Mouse (Mus musculus): ENCODE results near the gene Arap1. TPM values are rescaled to one million over a fixed set of nuclear protein-coding genes. Genes with fewer than 3 reads are reported as not detected.
A peak's percentile ranks its signal among the peaks of the same experiment; 100 is the strongest.

Arap1 gene
- polyA plus RNA-seq, 1 experiment, result 24.7 TPM

DNA sequence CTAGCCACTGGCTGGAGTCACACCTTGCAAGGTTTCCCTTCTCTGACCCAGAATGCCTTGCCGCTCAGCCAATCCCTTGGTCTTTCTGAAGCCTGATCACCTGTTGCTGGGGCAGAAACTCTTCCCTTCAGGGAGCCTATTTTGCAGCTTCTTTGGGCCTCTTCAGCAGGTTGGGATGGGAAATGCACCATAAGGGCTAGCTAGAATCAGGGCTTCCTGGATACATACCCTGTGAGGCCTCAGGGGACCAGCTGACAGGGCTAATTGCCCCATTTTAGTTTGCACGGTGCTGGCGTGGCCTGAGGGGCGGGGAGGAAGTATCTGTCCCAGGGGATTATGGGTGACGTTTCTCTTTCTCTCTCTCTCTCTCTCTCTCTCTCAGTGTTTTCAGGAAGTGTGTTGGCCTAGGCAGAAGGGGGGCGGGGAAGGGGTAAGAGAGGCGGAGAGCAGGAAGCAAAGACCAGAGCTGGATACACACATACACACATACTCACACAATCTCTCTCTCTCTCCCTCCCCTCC lies 29.9 kb downstream of the Arap1 start:
- Histone ChIP-seq H3K36me3 (ENCODE audit: control insufficient read depth, insufficient read depth) (peaks cover 4% of the 10 kb centered on the region), H3K4me3 (no peak overlapping the region), H3K79me2 (ENCODE audit: control insufficient read depth, insufficient read depth) (no peaks in the 10 kb centered on the region), H3K4me2 (ENCODE audit: low read depth) (peak overlapping the region; percentile 43), H3ac (ENCODE audit: control insufficient read depth, insufficient read length) (no peak overlapping the region), H3K27me3 (ENCODE audit: control insufficient read depth, insufficient read depth, insufficient read length) (no peaks in the 10 kb centered on the region)
- TF ChIP-seq POLR2AphosphoS2 (IDR thresholded peaks at IDR 0.05; ENCODE audit: insufficient read length, low read depth) (no peak), E2F4 (IDR thresholded peaks at IDR 0.05; ENCODE audit: insufficient read depth) (no peak), MYOG (IDR thresholded peaks at IDR 0.05; ENCODE audit: control insufficient read depth in 1 of 3, insufficient read depth in 1 of 3, insufficient read length in 2 of 3, low read depth in 2 of 3) (no peak), CEBPB (IDR thresholded peaks at IDR 0.05; ENCODE audit: insufficient read depth, poor library complexity, severe bottlenecking) (no peak), REST (IDR thresholded peaks at IDR 0.05; ENCODE audit: insufficient read depth, insufficient read length) (no peak), MYOD1 (IDR thresholded peaks at IDR 0.05; ENCODE audit: control insufficient read depth in 1 of 3, insufficient read length in 2 of 3, low read depth in 2 of 3) (no peak), POLR2A (IDR thresholded peaks at IDR 0.05; ENCODE audit: insufficient read length, low read depth) (no peak), SRF (IDR thresholded peaks at IDR 0.05; ENCODE audit: control insufficient read depth, insufficient read length, low read depth) (no peak), TCF3 (IDR thresholded peaks at IDR 0.05; ENCODE audit: insufficient read length, low read depth) (no peak), MAX (IDR thresholded peaks at IDR 0.05; ENCODE audit: low read depth) (no peak), TCF12 (IDR thresholded peaks at IDR 0.05; ENCODE audit: insufficient read depth, poor library complexity, severe bottlenecking) (no peak)

DNA sequence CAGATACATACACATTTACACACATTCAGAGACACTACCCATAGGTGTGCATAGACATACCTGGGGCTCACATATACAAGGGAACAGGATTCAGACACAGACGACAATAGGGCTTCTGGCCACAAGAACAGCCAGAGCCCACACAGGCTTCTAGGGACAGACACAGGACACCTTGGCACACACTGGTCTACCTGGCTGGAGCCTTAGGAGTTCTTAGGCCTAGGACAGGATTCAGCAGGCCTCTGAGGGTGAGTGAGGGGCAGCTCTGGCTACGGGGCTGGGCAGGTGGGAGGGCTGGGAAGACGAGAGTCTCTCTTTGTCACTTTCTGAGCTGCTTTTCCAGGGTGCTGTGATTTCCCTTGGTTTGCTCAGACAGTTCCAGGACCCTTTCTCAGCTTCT lies 30.4 kb downstream of the Arap1 start:
- no peak for TF ChIP-seq TCF12 (IDR thresholded peaks at IDR 0.05; ENCODE audit: insufficient read depth, poor library complexity, severe bottlenecking)
- no peak for TF ChIP-seq CEBPB (IDR thresholded peaks at IDR 0.05; ENCODE audit: insufficient read depth, poor library complexity, severe bottlenecking)
- TF ChIP-seq TCF3 (IDR thresholded peaks at IDR 0.05; ENCODE audit: insufficient read length, low read depth), result no peak
- TF ChIP-seq SRF (IDR thresholded peaks at IDR 0.05; ENCODE audit: control insufficient read depth, insufficient read length, low read depth), result no peak
- TF ChIP-seq MYOG (IDR thresholded peaks at IDR 0.05; ENCODE audit: control insufficient read depth in 1 of 3, insufficient read depth in 1 of 3, insufficient read length in 2 of 3, low read depth in 2 of 3), result no peak
- TF ChIP-seq MYOD1 (IDR thresholded peaks at IDR 0.05; ENCODE audit: control insufficient read depth in 1 of 3, insufficient read length in 2 of 3, low read depth in 2 of 3), result no peak
- no peak for TF ChIP-seq USF1 (IDR thresholded peaks at IDR 0.05; ENCODE audit: low read depth)
- TF ChIP-seq POLR2AphosphoS2 (IDR thresholded peaks at IDR 0.05; ENCODE audit: insufficient read length, low read depth), result no peak
- Histone ChIP-seq H3K27me3 (ENCODE audit: control insufficient read depth, insufficient read depth, insufficient read length) (no peaks in the 10 kb centered on the region), H3K36me3 (ENCODE audit: control insufficient read depth, insufficient read depth) (peaks cover 4% of the 10 kb centered on the region), H3K79me2 (ENCODE audit: control insufficient read depth, insufficient read depth) (no peaks in the 10 kb centered on the region), H3K4me2 (ENCODE audit: low read depth) (peak overlapping the region; percentile 32), H3ac (ENCODE audit: control insufficient read depth, insufficient read length) (no peak overlapping the region), H3K4me3 (no peak overlapping the region)

DNA sequence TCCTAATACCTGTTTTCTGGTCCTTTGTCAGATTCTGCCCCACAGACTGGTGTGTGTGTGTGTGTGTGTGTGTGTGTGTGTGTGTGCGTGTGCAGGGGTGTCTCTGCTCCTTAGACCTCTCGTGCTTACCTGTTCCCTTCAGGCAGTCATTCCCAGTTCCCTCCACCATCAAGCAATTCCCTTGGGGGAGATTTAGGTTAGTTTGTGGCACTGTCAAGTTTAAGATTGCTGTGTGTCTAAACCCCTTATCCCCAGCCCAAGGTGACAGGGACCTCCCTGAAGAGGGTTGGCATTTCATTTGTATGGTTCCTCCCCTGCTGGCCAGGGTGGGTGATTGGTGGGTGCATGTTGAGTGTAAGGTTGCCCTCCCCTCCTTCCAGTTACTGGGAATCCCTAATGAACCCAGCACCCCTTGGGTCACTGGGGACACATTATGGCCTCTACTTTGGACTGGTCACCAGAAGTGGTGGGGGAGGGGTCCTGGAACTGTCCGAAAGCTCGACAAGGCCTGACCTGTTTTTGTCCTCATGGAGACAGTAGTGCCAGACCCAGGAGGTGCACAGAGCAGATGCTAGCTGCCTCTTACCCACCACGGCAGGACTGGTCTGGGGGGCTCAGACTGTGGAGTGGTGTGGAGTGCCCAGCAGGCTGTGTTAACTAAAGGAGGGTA lies 31.1 kb downstream of the Arap1 start:
- TF ChIP-seq MYOG (IDR thresholded peaks at IDR 0.05; ENCODE audit: control insufficient read depth in 1 of 3, insufficient read depth in 1 of 3, insufficient read length in 2 of 3, low read depth in 2 of 3), result no peak
- no peak for TF ChIP-seq POLR2A (IDR thresholded peaks at IDR 0.05; ENCODE audit: insufficient read length, low read depth)
- TF ChIP-seq TCF3 (IDR thresholded peaks at IDR 0.05; ENCODE audit: insufficient read length, low read depth), result no peak
- no peak for TF ChIP-seq CEBPB (IDR thresholded peaks at IDR 0.05; ENCODE audit: insufficient read depth, poor library complexity, severe bottlenecking)
- no peak for TF ChIP-seq E2F4 (IDR thresholded peaks at IDR 0.05; ENCODE audit: insufficient read depth)
- TF ChIP-seq USF1 (IDR thresholded peaks at IDR 0.05; ENCODE audit: low read depth), result no peak
- no peak for TF ChIP-seq MYOD1 (IDR thresholded peaks at IDR 0.05; ENCODE audit: control insufficient read depth in 1 of 3, insufficient read length in 2 of 3, low read depth in 2 of 3)
- no peak for TF ChIP-seq REST (IDR thresholded peaks at IDR 0.05; ENCODE audit: insufficient read depth, insufficient read length)
- TF ChIP-seq SRF (IDR thresholded peaks at IDR 0.05; ENCODE audit: control insufficient read depth, insufficient read length, low read depth), result no peak
- no peak for TF ChIP-seq POLR2AphosphoS2 (IDR thresholded peaks at IDR 0.05; ENCODE audit: insufficient read length, low read depth)
- TF ChIP-seq MAX (IDR thresholded peaks at IDR 0.05; ENCODE audit: low read depth), result no peak
- no peak for TF ChIP-seq TCF12 (IDR thresholded peaks at IDR 0.05; ENCODE audit: insufficient read depth, poor library complexity, severe bottlenecking)
- H3ac ChIP-seq (ENCODE audit: control insufficient read depth, insufficient read length), result no peak overlapping the region
- H3K27me3 ChIP-seq (ENCODE audit: control insufficient read depth, insufficient read depth, insufficient read length), result no peaks in the 10 kb centered on the region
- H3K4me3 ChIP-seq, result no peak overlapping the region
- H3K79me2 ChIP-seq (ENCODE audit: control insufficient read depth, insufficient read depth), result no peaks in the 10 kb centered on the region
- H3K4me2 ChIP-seq (ENCODE audit: low read depth), result peak overlapping the region; percentile 32
- peaks cover 4% of the 10 kb centered on the region for H3K36me3 ChIP-seq (ENCODE audit: control insufficient read depth, insufficient read depth)

DNA sequence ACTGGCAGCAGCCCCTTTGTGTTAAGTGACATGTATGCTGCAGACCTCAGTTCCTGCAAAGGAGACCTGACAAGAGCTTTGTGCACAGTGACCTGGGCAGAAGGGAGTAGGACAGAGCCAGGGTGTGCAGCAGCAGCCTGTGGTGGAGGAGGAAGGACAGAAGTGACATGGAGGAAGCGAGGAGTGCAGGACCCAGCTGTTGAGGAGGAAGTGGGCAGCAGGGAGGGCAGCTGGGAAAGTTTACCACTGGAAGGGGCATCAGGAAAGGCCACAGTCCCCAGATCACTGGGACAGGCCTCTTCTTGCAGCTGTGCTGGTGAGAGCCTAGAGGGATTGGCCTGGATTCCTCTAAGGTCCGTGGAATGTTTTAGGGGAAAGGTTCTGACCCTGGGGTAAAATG lies 31.9 kb downstream of the Arap1 start:
- Histone ChIP-seq H3K36me3 (ENCODE audit: control insufficient read depth, insufficient read depth) (peaks cover 4% of the 10 kb centered on the region), H3K4me3 (no peak overlapping the region), H3K27me3 (ENCODE audit: control insufficient read depth, insufficient read depth, insufficient read length) (no peaks in the 10 kb centered on the region), H3ac (ENCODE audit: control insufficient read depth, insufficient read length) (no peak overlapping the region), H3K4me2 (ENCODE audit: low read depth) (no peak overlapping the region), H3K79me2 (ENCODE audit: control insufficient read depth, insufficient read depth) (no peaks in the 10 kb centered on the region)
- TF ChIP-seq POLR2A (IDR thresholded peaks at IDR 0.05; ENCODE audit: insufficient read length, low read depth) (no peak), CEBPB (IDR thresholded peaks at IDR 0.05; ENCODE audit: insufficient read depth, poor library complexity, severe bottlenecking) (no peak), MYOD1 (IDR thresholded peaks at IDR 0.05; ENCODE audit: control insufficient read depth in 1 of 3, insufficient read length in 2 of 3, low read depth in 2 of 3) (peak in 2 of 3 experiments; percentile 44 to 54), TCF3 (IDR thresholded peaks at IDR 0.05; ENCODE audit: insufficient read length, low read depth) (no peak), MYOG (IDR thresholded peaks at IDR 0.05; ENCODE audit: control insufficient read depth in 1 of 3, insufficient read depth in 1 of 3, insufficient read length in 2 of 3, low read depth in 2 of 3) (peak in 2 of 3 experiments; percentile 41 to 68), REST (IDR thresholded peaks at IDR 0.05; ENCODE audit: insufficient read depth, insufficient read length) (no peak), USF1 (IDR thresholded peaks at IDR 0.05; ENCODE audit: low read depth) (no peak), SRF (IDR thresholded peaks at IDR 0.05; ENCODE audit: control insufficient read depth, insufficient read length, low read depth) (no peak), POLR2AphosphoS2 (IDR thresholded peaks at IDR 0.05; ENCODE audit: insufficient read length, low read depth) (no peak), MAX (IDR thresholded peaks at IDR 0.05; ENCODE audit: low read depth) (no peak), E2F4 (IDR thresholded peaks at IDR 0.05; ENCODE audit: insufficient read depth) (no peak), TCF12 (IDR thresholded peaks at IDR 0.05; ENCODE audit: insufficient read depth, poor library complexity, severe bottlenecking) (no peak)
